Mouse (Mus musculus): ENCODE measurements around the gene Usp44.

Usp44 gene

GRCm38 (mm10) chr10:93855126-93855525 lies 23.8 kb downstream of the Usp44 start:
- DNase-seq (ENCODE audit: low spot score), result no peak

DNA sequence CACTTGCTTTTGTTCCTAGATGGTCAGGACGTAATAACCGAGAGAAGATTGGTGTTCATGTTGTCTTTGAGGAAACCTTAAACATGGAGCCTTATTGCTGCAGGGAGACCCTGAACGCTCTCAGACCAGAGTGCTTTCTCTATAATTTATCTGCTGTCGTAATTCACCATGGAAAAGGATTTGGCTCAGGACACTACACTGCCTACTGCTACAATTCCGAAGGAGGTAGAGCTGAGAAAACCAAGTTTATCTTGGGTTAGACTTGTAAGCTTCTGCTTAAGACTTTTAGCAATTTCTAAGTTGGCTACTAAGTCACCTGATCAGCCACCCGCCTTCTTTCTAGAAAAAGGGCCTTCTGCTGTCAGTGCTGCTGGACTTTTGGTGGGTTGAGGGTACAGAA lies 24.7 kb downstream of the Usp44 start:
- no peak for DNase-seq (ENCODE audit: low spot score)

DNA sequence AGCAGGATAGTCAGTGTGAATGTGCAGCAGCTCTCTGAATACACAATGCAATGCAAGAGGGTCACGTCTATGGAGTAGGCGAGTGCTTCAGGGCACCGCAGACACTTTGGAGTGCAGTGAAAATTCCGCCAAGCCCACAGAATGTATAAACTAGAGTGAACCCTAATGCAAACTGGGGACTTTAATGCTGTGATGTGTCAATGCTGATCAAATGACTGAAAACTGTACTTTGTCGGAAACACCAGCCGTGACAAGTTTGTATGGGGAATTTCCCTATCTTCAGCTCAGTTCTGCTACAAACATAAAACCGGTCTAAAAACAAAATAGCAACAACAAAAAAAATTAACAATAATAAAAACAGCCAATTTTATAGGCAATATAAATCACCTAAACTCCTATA lies 37.0 kb downstream of the Usp44 start:
- no peak for DNase-seq (ENCODE audit: low spot score)

DNA sequence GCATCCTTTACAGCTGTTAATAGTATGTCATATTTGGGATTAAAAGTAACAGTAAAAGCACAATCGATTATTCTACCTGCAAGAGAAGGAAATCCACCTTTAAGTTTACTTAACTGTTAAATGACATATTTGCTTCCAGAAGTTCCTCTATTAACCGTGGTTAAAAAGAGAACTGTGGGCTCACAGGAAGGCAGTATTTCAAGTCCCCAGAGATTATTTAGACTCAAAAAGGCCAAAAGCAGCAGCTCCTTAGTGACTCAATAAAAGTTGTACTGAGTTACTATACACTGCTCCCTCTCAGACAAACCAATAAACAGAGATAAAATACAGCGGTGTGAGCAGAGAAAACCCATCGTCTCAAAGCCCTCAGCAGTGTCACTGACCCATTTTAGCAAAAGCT lies 37.5 kb downstream of the Usp44 start:
- DNase-seq (ENCODE audit: low spot score), result no peak

GRCm38 (mm10) chr10:93876772-93877171 lies 45.4 kb downstream of the Usp44 start:
- no peak for DNase-seq (ENCODE audit: low spot score)

DNA sequence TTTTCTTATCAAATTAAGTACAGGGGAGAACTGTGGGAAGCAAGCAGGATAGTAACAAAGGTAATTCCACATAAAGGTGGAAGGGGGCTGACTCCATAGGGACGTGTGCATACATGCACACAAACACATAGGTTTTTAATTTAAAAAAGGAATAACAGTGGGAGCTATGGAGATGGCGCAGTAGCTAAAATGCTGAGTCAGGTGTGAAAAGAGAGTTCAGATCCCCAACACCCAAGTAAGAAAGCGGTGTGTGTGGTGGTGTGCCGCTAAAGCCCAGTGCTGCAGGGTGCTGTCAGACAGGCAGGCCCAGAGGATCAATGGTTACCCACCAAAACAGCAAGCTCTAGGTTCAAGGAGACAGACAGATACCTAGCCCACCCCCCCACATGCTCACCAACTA lies 47.4 kb downstream of the Usp44 start:
- no peak for DNase-seq (ENCODE audit: low spot score)

DNA sequence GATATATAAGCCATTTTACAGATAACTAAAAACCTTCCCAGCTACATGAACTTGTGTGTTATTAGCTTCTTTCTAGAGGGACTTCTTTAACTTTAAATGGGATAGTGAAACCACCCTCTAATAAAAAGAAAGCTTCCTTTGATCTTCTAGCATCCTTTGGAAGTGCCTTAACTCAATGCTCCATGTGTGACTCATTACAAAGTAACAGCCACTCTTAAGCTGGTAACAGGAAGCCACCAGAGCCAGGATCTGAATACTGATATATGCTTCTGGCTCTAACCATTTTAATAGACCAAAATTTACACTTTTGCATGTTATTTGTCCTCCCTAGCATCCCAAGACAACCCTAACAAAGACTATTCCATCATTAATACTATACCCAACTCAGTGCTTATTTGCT lies 50.6 kb downstream of the Usp44 start:
- DNase-seq (ENCODE audit: low spot score), result no peak

DNA sequence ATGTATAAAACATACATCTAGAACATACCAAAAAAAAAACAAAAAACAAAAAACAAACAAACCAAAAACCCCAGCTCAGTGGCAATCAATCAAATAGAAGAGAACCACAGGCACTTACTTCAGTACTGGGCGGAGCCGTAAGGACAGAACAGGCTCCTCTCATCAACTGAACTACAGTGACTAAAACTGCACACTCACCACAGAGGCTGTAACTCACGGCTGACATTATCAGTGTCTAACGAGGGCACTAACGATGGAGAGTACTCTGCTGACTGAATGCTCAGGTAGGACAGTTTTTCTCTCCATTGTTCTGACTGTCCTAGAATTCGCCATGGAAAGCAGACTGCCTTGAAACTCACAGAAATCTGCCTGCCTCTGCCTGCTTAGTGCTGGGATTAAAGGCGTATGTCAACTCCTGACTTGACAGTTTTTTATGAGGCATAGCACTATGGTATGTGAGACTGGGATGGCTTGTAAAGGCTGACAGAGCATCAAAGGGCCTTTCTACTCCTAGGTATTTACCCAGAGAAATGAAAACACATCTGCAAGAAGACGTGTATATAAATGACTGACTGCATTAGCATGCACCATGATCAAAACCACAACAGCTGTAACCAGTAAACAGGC lies 51.5 kb downstream of the Usp44 start:
- no peak for DNase-seq (ENCODE audit: low spot score)

DNA sequence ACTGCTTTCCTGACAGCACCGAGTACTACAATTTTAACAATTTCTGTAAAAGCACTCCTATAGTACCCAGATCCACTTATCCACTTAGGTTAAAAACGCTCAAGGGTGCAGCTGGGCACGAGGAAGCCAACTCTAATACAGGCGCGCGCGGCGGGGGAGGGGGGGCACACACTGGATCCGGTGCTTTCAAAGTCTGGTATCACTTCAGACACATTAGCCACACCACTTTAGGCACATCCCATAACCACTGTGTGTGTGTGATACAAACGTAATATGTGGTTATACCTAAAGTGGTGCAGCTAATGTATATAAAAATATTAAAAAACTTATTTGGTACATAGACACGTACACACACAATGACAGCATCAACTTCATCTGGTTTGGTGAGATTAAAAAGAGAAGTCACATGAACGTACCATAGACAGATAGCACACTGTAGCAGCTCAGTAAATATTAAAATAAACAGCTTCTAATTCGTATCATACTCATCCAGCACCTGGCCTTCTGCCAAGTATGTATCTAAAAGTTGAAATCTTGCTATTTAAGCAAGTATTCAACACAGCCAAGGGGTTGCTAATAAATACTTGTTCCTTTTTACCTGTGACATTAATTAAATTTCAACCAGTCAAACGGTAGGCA lies 54.6 kb downstream of the Usp44 start:
- no peak for DNase-seq (ENCODE audit: low spot score)

- no peak for DNase-seq (ENCODE audit: low spot score)
Measured at GRCm38 (mm10) chr10:93888590-93888934, 57.2 kb downstream of the Usp44 start.

- DNase-seq (ENCODE audit: low spot score), result peak; percentile 19
Measured at GRCm38 (mm10) chr10:93888935-93889578, 57.7 kb downstream of the Usp44 start.

GRCm38 (mm10) chr10:93889579-93889950 lies 58.2 kb downstream of the Usp44 start:
- peak; percentile 63 for DNase-seq (ENCODE audit: low spot score)

DNA sequence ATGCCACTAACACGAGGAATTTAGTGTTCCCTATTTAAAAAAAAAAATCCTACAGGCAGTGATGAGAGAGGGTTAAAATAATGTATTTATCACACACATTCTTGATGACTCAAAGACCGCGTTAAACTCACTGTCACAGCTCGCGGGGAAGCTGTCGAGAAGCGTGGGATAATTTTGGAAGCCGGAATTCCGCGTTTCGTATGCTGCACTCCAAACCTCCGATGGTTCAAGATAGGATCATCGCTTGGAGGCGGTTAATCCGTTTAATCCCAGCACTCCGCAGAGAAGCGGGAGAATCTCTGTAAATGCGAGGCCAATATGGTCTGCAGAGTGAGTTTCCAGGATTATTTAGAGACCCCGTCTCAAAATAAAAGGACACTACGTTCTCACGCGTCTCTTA lies 58.6 kb downstream of the Usp44 start:
- DNase-seq (ENCODE audit: low spot score), result no peak

DNA sequence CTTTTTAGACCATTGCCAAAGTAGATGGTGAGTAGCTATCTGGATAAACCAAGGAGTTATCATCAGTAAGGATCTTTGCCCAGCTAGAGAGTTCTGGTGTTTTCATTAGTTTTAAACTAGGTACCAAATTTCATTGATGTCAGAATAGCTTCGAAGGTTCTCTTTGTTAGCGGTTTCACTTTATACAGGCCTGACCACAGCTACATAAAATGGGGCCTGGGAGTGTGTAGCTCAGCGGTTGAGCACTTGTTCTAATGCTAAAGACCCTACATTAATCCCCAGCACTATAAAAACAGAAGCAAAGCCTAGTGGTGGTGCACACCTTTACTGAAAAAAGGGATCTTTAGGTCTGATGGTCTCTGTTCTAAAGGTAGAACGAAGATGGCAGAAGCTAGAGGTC lies 59.2 kb downstream of the Usp44 start:
- DNase-seq (ENCODE audit: low spot score), result no peak

DNA sequence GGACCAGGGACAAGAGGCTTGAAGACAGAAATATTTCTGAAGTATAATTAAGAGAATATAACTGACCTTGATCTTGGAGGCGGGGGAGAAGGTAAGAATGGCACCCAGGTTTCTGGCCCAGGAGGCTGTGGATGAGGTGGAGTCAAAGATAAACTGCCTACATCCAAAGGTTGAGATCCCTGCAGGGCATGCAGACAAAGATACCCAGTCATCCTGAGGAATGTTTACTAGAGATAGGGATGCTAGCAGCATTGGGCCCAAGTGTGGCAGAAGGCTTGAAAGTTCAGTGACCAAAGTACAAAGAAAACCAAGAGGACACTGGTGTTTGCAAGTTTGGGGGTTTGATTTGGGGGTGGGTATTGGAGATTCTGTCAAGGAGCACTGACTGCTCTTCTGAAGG lies 59.7 kb downstream of the Usp44 start:
- DNase-seq (ENCODE audit: low spot score), result no peak

GRCm38 (mm10) chr10:93892551-93892950 lies 61.2 kb downstream of the Usp44 start:
- DNase-seq (ENCODE audit: low spot score), result no peak

- no peak for DNase-seq (ENCODE audit: low spot score)
Measured at GRCm38 (mm10) chr10:93897043-93897646, 65.8 kb downstream of the Usp44 start, which contains the start of gene Metap2. TSS of gene Metap2 (minus strand) at chr10:93897093.

GRCm38 (mm10) chr10:93899303-93899702 lies 67.9 kb downstream of the Usp44 start:
- no peak for DNase-seq (ENCODE audit: low spot score)

DNA sequence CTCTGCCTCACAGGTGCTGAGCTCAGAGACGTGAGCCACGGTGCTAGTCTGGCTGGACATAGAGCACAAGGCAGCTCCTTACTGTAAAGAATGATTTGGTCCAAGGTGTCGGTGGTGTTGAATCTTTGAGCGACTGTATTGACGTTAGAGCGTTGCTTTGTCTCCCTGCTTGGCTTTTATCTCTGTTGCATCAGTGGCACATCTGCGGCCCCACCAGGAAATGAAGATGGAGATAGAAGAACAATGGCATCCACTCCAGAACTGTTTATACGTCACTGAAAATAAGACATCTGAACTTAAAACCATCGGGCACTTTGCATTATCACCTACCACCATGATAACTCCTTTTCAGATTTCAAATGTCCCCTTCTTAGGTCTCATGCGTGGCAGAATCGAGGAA lies 68.6 kb downstream of the Usp44 start:
- no peak for DNase-seq (ENCODE audit: low spot score)

GRCm38 (mm10) chr10:93907376-93907775 lies 76.0 kb downstream of the Usp44 start:
- no peak for DNase-seq (ENCODE audit: low spot score)

Measured in urinary bladder, postnatal 10 days (tissue).